Mouse (Mus musculus): ENCODE data around the gene Ube2i. TPM values are rescaled to one million over a fixed set of nuclear protein-coding genes. Genes with fewer than 3 reads are reported as not detected.
"Not testable (repeated sequence)": the region's sequence is repeated elsewhere in the genome, so short reads cannot be mapped to it uniquely, and the experiment has no call there.

Gene Ube2i
- polyA plus RNA-seq, 1 experiment from 2014 or later: 442 TPM

DNA sequence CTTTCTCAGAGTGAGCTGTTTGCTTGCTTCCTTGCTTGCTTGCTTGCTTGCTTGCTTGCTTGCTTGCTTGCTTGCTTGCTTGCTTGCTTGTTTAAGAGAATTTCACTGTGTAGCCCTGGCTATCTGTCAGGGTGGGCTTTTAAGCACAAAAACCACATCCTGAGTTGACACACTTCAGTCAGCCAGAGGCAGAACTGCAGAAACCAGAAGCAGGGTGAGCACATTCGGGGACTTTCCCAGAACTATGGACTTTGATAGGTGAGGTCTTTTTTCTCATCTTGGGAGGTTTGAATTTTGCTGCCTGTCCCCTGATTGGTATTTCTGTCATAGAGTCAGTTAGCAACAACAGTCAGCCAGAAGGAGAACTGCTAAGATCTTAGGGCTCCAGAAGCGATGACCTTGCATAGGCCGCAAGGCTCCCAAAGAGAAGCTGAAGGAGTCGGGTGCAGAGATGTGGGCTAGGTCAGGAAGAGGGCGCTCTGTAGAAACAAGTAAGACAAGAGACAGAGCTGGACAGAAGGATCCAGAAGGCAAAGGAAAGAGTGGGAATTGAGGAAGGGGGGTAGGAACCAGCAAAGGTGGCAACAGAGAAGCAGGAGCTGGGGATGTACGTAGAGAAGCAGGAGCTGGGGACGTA, 49.7 kb downstream of the Ube2i start:
- ATAC-seq: no peak
- H3K36me3 ChIP-seq: peaks cover 40% of the 10 kb centered on the region
- no peaks in the 10 kb centered on the region for H3K27me3 ChIP-seq (replicated peaks)
- H3K9me3 ChIP-seq (replicated peaks): no peaks in the 10 kb centered on the region
- peak overlapping the region; percentile 89 for H3K4me2 ChIP-seq
- H3K4me3 ChIP-seq: peak overlapping the region; percentile 80
- H3K27ac ChIP-seq: peak overlapping the region; percentile 99
- H3K4me1 ChIP-seq: peaks cover 74% of the 10 kb centered on the region
- H3K9ac ChIP-seq: peak overlapping the region; percentile 89
- 56% methylated on average over 7 of the region's 7 CpGs for WGBS (ENCODE audit: insufficient replicate concordance)

DNA sequence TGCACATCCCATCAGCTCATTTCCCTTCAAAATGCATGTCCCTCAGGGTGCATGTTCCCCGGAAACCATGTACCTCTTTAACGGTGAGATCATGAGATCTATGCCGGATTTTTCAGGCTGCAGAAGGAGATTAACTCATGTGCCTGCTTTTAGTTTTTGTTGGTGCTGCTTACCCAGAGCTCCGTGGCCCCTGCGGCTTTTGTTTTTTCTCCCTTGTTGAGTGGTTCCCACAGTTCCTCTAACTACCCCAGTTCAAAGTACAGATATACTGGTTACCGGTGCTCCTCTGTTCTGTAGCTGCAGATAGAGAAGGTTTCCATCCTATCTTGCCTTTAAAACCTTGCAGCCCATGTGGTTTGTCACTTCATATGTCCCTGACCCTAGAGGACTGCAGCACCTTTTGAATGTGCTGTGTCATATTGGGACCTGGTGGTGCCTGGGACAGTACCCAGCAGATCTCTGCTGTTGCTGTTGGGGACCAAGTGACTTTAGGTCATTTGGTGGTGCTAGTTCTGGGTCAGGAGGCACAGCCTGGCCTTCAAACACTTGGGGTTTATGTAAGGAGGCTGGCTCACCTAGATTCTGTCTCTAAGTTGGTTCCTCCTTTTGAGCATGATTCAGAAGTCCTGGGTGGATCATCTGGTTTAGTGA, 51.3 kb downstream of the Ube2i start:
- H3K36me3 ChIP-seq: peaks cover 36% of the 10 kb centered on the region
- 8% methylated on average over 6 of the region's 6 CpGs for WGBS (ENCODE audit: insufficient replicate concordance)
- peak overlapping the region; percentile 89 for H3K9ac ChIP-seq
- peak overlapping the region; percentile 99 for H3K27ac ChIP-seq
- H3K4me2 ChIP-seq: peak overlapping the region; percentile 89
- peak; percentile 64 for ATAC-seq
- H3K27me3 ChIP-seq (replicated peaks): no peaks in the 10 kb centered on the region
- H3K9me3 ChIP-seq (replicated peaks): no peaks in the 10 kb centered on the region
- peaks cover 69% of the 10 kb centered on the region for H3K4me1 ChIP-seq
- H3K4me3 ChIP-seq: peak overlapping the region; percentile 80

DNA sequence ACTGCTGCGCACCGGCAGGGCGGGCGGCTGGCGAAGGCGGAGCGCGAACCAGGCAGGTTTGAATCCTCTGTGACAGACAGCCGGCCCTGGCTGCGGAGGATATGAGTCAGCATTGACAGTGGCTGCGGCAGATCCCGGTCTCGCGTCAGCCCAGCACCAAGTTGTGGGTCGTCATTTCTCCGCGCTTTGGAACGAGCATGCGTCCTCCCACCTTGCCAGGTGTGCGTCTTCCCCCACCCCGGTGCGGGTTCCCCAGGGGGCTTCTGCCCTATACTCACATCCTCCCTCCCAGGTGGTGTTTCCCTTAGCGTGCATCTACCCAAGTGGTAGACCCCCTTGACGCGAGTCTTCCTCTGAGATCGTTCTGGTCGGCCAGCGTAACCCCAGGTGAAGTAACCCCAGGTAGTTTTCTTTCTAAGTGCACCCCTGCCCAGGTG, 51.9 kb downstream of the Ube2i start:
- Histone ChIP-seq H3K4me3 (peak overlapping the region; percentile 80), H3K4me2 (peak overlapping the region; percentile 89), H3K36me3 (peaks cover 36% of the 10 kb centered on the region), H3K9ac (peak overlapping the region; percentile 89), H3K4me1 (peaks cover 64% of the 10 kb centered on the region), H3K27ac (peak overlapping the region; percentile 99)
- WGBS (ENCODE audit: insufficient replicate concordance): 3% methylated on average over 16 of the region's 28 CpGs
- ATAC-seq: peak; percentile 68
- not testable (repeated sequence) for H3K9me3 ChIP-seq (replicated peaks); H3K27me3 ChIP-seq (replicated peaks)

DNA sequence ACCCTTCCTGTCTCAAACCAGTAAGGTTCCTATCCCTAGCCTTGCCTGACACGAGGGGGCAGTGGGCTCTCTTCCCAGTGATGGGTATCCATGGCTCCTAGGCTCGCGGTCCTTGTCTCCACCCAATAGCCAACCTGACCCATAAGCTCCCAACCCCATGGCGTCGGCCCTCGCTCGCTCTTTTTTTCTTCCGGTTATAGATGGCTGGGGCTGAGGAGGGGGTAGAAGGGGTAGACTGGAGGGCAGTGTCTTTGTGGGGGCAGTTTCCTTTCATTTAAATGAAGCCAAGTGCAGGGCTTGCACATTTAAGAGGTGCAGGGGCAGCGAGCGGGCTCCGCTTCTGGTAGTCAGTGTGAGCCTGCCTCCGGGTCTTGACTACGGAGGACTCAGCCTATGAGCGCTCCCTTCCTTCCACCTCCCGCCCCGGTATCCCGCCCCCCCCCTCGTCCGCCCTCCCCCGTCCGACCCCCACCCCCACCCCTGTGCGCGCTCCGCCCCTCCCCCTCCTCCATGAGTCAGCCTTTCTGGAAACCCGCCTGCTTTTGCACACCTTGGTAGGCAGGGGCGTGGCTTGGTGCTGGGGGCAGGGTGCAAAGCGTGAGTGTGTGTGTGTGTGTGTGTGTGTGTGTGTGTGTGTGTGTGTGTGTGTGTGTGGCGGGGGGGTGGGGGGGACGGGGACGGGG, 52.5 kb downstream of the Ube2i start:
- no peaks in the 10 kb centered on the region for H3K9me3 ChIP-seq (replicated peaks)
- no peaks in the 10 kb centered on the region for H3K27me3 ChIP-seq (replicated peaks)
- H3K27ac ChIP-seq: peak overlapping the region; percentile 99
- H3K9ac ChIP-seq: peak overlapping the region; percentile 89
- H3K4me2 ChIP-seq: peak overlapping the region; percentile 89
- H3K4me3 ChIP-seq: peak overlapping the region; percentile 80
- H3K36me3 ChIP-seq: peaks cover 35% of the 10 kb centered on the region
- WGBS (ENCODE audit: insufficient replicate concordance): under 1% methylated on average over 17 of the region's 30 CpGs
- peak; percentile 80 for ATAC-seq
- H3K4me1 ChIP-seq: peaks cover 58% of the 10 kb centered on the region

DNA sequence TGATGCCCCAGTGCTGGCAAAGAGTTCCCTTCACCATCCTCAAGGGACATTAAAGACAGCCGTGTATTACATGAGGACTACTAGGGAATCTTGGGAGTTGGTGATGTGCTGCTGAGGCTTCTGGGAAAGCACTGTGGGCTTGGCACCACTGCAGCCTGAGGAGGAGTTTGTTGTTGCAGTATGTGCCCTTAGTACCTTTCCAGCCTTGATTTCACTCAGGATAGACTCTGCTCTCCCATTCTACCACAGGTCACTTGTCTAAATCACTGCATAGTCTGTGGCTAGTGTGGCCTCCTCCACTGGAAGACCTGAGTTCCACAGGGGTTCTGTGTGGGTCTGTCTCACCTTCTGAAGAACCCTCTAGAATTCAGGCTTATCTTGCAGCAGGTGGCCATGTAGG, 53.7 kb downstream of the Ube2i start:
- H3K27ac ChIP-seq: peak overlapping the region; percentile 99
- H3K4me1 ChIP-seq: peaks cover 46% of the 10 kb centered on the region
- no peaks in the 10 kb centered on the region for H3K9me3 ChIP-seq (replicated peaks)
- WGBS (ENCODE audit: insufficient replicate concordance): 79% methylated on average over 1 of the region's 1 CpGs
- ATAC-seq: no peak
- no peaks in the 10 kb centered on the region for H3K27me3 ChIP-seq (replicated peaks)
- H3K9ac ChIP-seq: peak overlapping the region; percentile 89; the same call in 1 of the 2 replicates
- H3K36me3 ChIP-seq: peaks cover 33% of the 10 kb centered on the region
- no peak overlapping the region; the same call in 1 of the 2 replicates for H3K4me3 ChIP-seq
- peak overlapping the region; percentile 89; the same call in 1 of the 2 replicates for H3K4me2 ChIP-seq

DNA sequence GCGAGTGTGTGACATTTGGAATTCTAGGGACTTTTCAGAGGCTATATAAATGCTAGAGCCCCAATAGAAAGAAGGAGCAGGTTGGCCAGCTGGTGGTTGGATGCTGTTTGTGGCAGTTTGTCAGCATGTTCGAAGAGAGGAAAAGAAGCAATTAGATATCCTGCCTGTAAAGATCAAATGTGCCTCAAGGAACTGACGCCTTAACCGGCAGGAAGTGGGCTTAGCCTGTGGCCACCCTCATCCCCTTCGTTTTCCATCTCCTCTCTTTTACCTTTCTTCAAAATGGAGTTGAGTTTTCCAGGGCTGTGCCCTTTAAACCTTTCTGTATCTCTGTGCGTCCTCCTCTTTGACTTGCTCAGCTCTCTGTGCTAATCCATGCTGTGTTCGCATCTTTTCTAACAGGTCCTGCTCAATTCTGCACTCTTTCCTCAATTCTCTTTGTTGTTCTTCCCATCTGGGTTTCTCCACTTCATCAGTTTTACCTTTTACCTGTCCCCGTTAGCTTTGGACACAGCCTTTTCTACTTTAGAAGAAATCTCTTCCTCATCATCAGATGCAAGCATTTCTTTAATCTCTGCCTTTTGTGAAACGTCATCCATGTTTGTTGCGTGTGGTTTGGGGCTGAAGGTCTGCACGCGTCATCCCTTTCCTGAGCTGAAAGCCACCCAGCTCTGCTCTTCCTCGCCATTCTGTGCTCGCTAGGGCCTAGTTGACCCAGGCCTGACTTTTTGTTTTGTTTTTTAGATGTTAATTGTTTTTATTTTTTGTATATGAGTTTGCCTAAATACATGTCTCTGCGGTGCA, 54.7 kb downstream of the Ube2i start:
- WGBS (ENCODE audit: insufficient replicate concordance): 77% methylated on average over 15 of the region's 15 CpGs
- H3K9ac ChIP-seq: no peak overlapping the region
- H3K4me1 ChIP-seq: peaks cover 36% of the 10 kb centered on the region
- no peak overlapping the region for H3K4me3 ChIP-seq
- no peaks in the 10 kb centered on the region for H3K27me3 ChIP-seq (replicated peaks)
- H3K4me2 ChIP-seq: no peak overlapping the region
- H3K36me3 ChIP-seq: peaks cover 43% of the 10 kb centered on the region
- H3K27ac ChIP-seq: no peak overlapping the region; the same call in 1 of the 2 replicates
- ATAC-seq: no peak
- H3K9me3 ChIP-seq (replicated peaks): no peaks in the 10 kb centered on the region

DNA sequence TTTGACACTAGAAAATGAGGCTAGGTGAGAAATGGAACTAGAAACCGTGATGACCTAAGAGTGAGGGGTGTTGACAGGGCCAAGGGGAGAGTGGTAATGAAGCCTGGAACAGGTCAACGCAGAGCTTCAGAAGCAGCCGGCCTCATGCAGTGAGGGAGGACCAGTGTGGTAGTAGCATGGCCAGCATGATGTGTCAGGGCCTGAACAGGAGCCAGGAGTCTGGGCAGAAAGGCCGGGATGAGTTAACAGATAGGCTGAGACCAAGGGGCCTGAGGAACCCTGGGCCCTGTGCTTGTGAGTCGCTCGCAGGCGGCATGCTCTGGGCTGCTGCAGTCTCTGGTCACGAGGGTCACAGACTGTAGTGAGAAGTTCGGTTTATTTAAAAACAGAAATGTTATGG, 55.5 kb downstream of the Ube2i start:
- no peak overlapping the region for H3K9ac ChIP-seq
- WGBS (ENCODE audit: insufficient replicate concordance): 84% methylated on average over 9 of the region's 9 CpGs
- no peak overlapping the region for H3K27ac ChIP-seq

DNA sequence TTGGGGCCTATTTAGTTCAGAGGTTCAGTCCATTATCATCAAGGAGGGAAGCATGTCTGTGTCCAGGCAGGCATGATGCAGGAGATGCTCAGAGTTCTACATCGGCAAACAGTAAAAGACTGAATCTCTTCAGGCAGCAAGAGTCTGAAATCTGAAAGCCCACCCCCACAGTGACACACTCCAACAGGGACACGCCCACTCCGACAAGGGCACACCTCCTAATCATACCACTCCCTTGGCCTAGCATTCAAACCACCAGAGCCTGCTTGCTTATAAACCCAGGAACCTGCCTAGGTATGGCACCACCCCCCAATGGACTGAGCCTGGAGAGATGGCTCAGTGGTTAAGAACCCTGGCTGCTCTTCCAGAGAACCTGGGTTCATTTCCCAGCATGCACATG, 59.0 kb downstream of the Ube2i start:
- Histone ChIP-seq H3K4me1 (peaks cover 6% of the 10 kb centered on the region; the same call in 1 of the 2 replicates), H3K9ac (no peak overlapping the region), H3K4me2 (no peak overlapping the region), H3K27me3 (replicated peaks) (no peaks in the 10 kb centered on the region), H3K27ac (no peak overlapping the region), H3K36me3 (peaks cover 82% of the 10 kb centered on the region), H3K9me3 (replicated peaks) (no peaks in the 10 kb centered on the region), H3K4me3 (no peak overlapping the region)
- WGBS (ENCODE audit: insufficient replicate concordance): 76% methylated on average over 3 of the region's 3 CpGs
- no peak for ATAC-seq

More for the DNA sequence above, 55.5 kb downstream of the Ube2i start:
- Histone ChIP-seq H3K4me3 (no peak overlapping the region), H3K4me2 (no peak overlapping the region), H3K27me3 (replicated peaks) (no peaks in the 10 kb centered on the region), H3K9me3 (replicated peaks) (no peaks in the 10 kb centered on the region), H3K4me1 (peaks cover 28% of the 10 kb centered on the region), H3K36me3 (peaks cover 51% of the 10 kb centered on the region)
- no peak for ATAC-seq

Small RNAs within 50 kb of the gene (microRNA-seq; reads per million reads assigned to microRNA genes)
- gene Mir3547: 1.4 reads per million

Other genes starting within 250 kb of the Ube2i start
- gene Tmem204, start 191.0 kb downstream of the Ube2i start, polyA plus RNA-seq (2016; fragmentation: Nextera tagmentation; extraction: Ambion mirVana): 6.1 and 7.2 TPM in 2 replicates
- 25.6 and 28.6 TPM in 2 replicates for gene Telo2, start 158.7 kb downstream of the Ube2i start, polyA plus RNA-seq (2016; fragmentation: Nextera tagmentation; extraction: Ambion mirVana)
- not detected in 2 replicates for gene Ptx4, start 153.9 kb downstream of the Ube2i start, polyA plus RNA-seq (2016; fragmentation: Nextera tagmentation; extraction: Ambion mirVana)
- 13.7 and 14.8 TPM in 2 replicates for gene Clcn7, start 141.2 kb downstream of the Ube2i start, polyA plus RNA-seq (2016; fragmentation: Nextera tagmentation; extraction: Ambion mirVana)
- gene Ccdc154, start 112.2 kb downstream of the Ube2i start, polyA plus RNA-seq (2016; fragmentation: Nextera tagmentation; extraction: Ambion mirVana): not detected in 2 replicates
- not detected in 2 replicates for gene Gm38655, start 99.2 kb downstream of the Ube2i start, polyA plus RNA-seq (2016; fragmentation: Nextera tagmentation; extraction: Ambion mirVana)
- gene BC003965, start 90.1 kb downstream of the Ube2i start, polyA plus RNA-seq (2016; fragmentation: Nextera tagmentation; extraction: Ambion mirVana): 28.8 and 32.1 TPM in 2 replicates
- gene Unkl, start 86.2 kb downstream of the Ube2i start, polyA plus RNA-seq (2016; fragmentation: Nextera tagmentation; extraction: Ambion mirVana): 15.0 and 17.7 TPM in 2 replicates
- gene Gnptg, start 34.5 kb downstream of the Ube2i start, polyA plus RNA-seq (2016; fragmentation: Nextera tagmentation; extraction: Ambion mirVana): 22.2 and 24.4 TPM in 2 replicates
- gene Tsr3, start 34.5 kb downstream of the Ube2i start, polyA plus RNA-seq (2016; fragmentation: Nextera tagmentation; extraction: Ambion mirVana): 32.6 and 33.3 TPM in 2 replicates
- 0.30 and 0.44 TPM in 2 replicates for gene Baiap3, start 18.3 kb downstream of the Ube2i start, polyA plus RNA-seq (2016; fragmentation: Nextera tagmentation; extraction: Ambion mirVana)
- gene Prss34, start 23.8 kb upstream of the Ube2i start, polyA plus RNA-seq (2016; fragmentation: Nextera tagmentation; extraction: Ambion mirVana): not detected in 2 replicates
- not detected in 2 replicates for gene Prss28, start 34.0 kb upstream of the Ube2i start, polyA plus RNA-seq (2016; fragmentation: Nextera tagmentation; extraction: Ambion mirVana)
- gene Prss29, start 44.0 kb upstream of the Ube2i start, polyA plus RNA-seq (2016; fragmentation: Nextera tagmentation; extraction: Ambion mirVana): not detected in 2 replicates
- not detected in 2 replicates for gene Tpsab1, start 70.9 kb upstream of the Ube2i start, polyA plus RNA-seq (2016; fragmentation: Nextera tagmentation; extraction: Ambion mirVana)
- 0.29 TPM in 1 of 2 replicates, not detected in the other for gene Tpsb2, start 91.7 kb upstream of the Ube2i start, polyA plus RNA-seq (2016; fragmentation: Nextera tagmentation; extraction: Ambion mirVana)
- gene Tpsg1, start 94.7 kb upstream of the Ube2i start, polyA plus RNA-seq (2016; fragmentation: Nextera tagmentation; extraction: Ambion mirVana): 0.42 and 0.69 TPM in 2 replicates
- 1.2 and 1.6 TPM in 2 replicates for gene Cacna1h, start 159.2 kb upstream of the Ube2i start, polyA plus RNA-seq (2016; fragmentation: Nextera tagmentation; extraction: Ambion mirVana)
- not detected in 2 replicates for gene Tekt4, start 180.0 kb upstream of the Ube2i start, polyA plus RNA-seq (2016; fragmentation: Nextera tagmentation; extraction: Ambion mirVana)
- gene Sstr5, start 222.7 kb upstream of the Ube2i start, polyA plus RNA-seq (2016; fragmentation: Nextera tagmentation; extraction: Ambion mirVana): 0.10 TPM in 1 of 2 replicates, not detected in the other